Mouse (Mus musculus): ENCODE data around the gene Plekha5. TPM values are rescaled to one million over a fixed set of nuclear protein-coding genes. Genes with fewer than 3 reads are reported as not detected.
A peak's percentile ranks its signal among the peaks of the same experiment; 100 is the strongest.

The Plekha5 gene
- total and polyA plus RNA-seq, 3 experiments = 0.55 TPM; not detected in 2

GRCm38 (mm10) chr6:140547203-140547944, 123.5 kb downstream of the Plekha5 start:
- DNase-seq (ENCODE audit: low spot score) (no peak), ATAC-seq (ENCODE audit: extremely low read depth, insufficient number of reproducible peaks, low FRiP score, poor library complexity, severe bottlenecking) (no peak)

DNA sequence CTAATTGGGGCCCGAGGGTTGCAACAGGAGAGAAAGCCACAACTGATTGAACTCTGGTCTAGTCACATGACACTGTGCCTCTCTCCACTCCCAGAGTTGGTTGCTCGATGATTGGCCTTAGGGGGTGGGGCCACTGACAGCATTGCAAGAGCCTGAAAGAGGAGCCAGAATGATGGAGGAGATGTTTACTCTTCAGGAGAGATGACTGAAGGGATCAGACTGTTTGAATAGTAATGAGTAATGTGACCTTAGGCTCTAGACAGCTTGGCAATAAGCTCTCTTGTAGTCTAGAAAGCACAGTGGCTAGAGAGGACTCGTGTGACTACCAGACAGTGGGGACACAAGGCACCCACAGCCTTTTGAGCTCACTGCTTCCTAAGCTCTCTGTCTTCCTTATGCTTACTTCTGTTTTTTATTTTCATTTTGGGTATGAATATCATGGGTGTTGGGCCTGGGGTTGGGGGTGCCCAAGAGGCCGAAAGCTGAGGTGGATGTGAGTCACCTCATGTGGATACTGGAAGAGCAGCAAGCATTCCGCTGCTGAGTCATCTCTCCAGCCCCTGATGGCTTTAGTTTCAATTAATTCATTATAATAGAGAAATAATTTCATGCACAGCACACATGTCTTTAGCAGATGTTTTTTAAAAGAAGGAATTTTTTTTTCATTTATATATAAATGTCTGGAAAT, 124.4 kb downstream of the Plekha5 start:
- Histone ChIP-seq H3K4me1 (ENCODE audit: insufficient read depth, low read depth, low read length) (no peaks in the 10 kb centered on the region), H3K9me3 (replicated peaks) (peaks cover 49% of the 10 kb centered on the region), H3K27me3 (ENCODE audit: insufficient read depth, low read length) (no peaks in the 10 kb centered on the region), H3K4me3 (ENCODE audit: low read depth, low read length) (no peak overlapping the region), H3K36me3 (replicated peaks) (no peaks in the 10 kb centered on the region)
- TF ChIP-seq GATA2 (IDR thresholded peaks at IDR 0.05; ENCODE audit: borderline replicate concordance, low read depth, low read length) = no peak
- no peak for TF ChIP-seq GATA1 (IDR thresholded peaks at IDR 0.05; ENCODE audit: borderline replicate concordance, low read length)
- no peak for TF ChIP-seq CTCF (IDR thresholded peaks at IDR 0.05; ENCODE audit: low read depth, low read length)
- ATAC-seq (ENCODE audit: extremely low read depth, insufficient number of reproducible peaks, low FRiP score, poor library complexity, severe bottlenecking) (no peak), DNase-seq (ENCODE audit: low spot score) (no peak)

More at GRCm38 (mm10) chr6:140547203-140547944, 123.5 kb downstream of the Plekha5 start:
- Histone ChIP-seq H3K4me1 (ENCODE audit: insufficient read depth, low read depth, low read length) (no peaks in the 10 kb centered on the region), H3K4me3 (ENCODE audit: low read depth, low read length) (no peak overlapping the region), H3K36me3 (replicated peaks) (no peaks in the 10 kb centered on the region), H3K9me3 (replicated peaks) (peaks cover 57% of the 10 kb centered on the region), H3K27me3 (ENCODE audit: insufficient read depth, low read length) (no peaks in the 10 kb centered on the region)
- TF ChIP-seq POLR2AphosphoS5 (IDR thresholded peaks at IDR 0.05; ENCODE audit: insufficient replicate concordance, low read depth, low read length) (no peak), GATA2 (IDR thresholded peaks at IDR 0.05; ENCODE audit: borderline replicate concordance, low read depth, low read length) (no peak), GATA1 (IDR thresholded peaks at IDR 0.05; ENCODE audit: borderline replicate concordance, low read length) (no peak), CTCF (IDR thresholded peaks at IDR 0.05; ENCODE audit: low read depth, low read length) (no peak), TAL1 (conservative IDR thresholded peaks at IDR 0.05; ENCODE audit: low read depth, low read length) (no peak)

DNA sequence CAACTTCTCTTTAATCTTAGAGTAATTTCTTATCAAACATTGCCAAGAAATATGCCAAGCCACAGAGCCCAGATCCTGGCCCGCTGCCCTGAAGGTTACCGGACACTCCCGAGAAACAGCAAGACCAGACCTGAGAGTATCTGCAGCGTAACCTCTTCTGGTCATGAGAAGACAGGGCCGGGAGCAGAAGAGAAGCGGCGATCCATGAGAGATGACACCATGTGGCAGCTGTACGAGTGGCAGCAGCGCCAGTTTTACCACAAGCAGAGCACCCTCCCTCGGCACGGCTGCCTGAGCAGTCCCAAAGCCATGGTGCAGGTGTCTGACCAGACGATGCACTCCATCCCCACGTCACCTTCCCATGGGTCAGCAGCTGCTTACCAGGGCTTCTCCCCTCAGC, 126.9 kb downstream of the Plekha5 start:
- peaks cover 40% of the 10 kb centered on the region for H3K9me3 ChIP-seq (replicated peaks)
- DNase-seq (ENCODE audit: low spot score) (no peak), ATAC-seq (ENCODE audit: extremely low read depth, insufficient number of reproducible peaks, low FRiP score, poor library complexity, severe bottlenecking) (no peak)
- H3K4me1 ChIP-seq (ENCODE audit: insufficient read depth, low read depth, low read length) = no peaks in the 10 kb centered on the region
- no peaks in the 10 kb centered on the region for H3K27me3 ChIP-seq (ENCODE audit: insufficient read depth, low read length)
- TF ChIP-seq POLR2AphosphoS5 (IDR thresholded peaks at IDR 0.05; ENCODE audit: insufficient replicate concordance, low read depth, low read length) (no peak), CTCF (IDR thresholded peaks at IDR 0.05; ENCODE audit: low read depth, low read length) (no peak), GATA1 (IDR thresholded peaks at IDR 0.05; ENCODE audit: borderline replicate concordance, low read length) (no peak), TAL1 (conservative IDR thresholded peaks at IDR 0.05; ENCODE audit: low read depth, low read length) (no peak), GATA2 (IDR thresholded peaks at IDR 0.05; ENCODE audit: borderline replicate concordance, low read depth, low read length) (no peak)
- H3K36me3 ChIP-seq (replicated peaks) = no peaks in the 10 kb centered on the region
- H3K4me3 ChIP-seq (ENCODE audit: low read depth, low read length) = peak overlapping the region; percentile 38; the same call in 1 of the 2 replicates

DNA sequence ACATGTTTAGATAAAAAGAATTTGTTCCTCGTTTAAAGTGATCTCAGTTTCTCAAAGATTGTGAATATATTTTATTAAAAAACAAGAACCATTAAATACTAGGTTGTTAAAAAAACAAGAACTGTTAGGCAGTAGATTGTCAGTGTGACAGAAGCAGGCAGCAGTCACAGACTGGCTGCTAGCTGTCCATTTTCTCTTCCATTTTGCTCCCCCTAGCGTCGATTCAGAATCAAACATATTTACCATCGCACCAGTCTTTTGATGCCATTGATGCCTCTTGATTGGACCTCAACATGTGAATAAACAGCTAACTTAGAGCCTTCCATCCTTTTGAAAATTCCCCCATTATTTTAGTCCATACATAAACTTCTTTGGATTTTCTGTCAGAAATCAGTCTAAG, 130.4 kb downstream of the Plekha5 start:
- H3K36me3 ChIP-seq (replicated peaks) = no peaks in the 10 kb centered on the region
- no peaks in the 10 kb centered on the region for H3K27me3 ChIP-seq (ENCODE audit: insufficient read depth, low read length)
- H3K4me1 ChIP-seq (ENCODE audit: insufficient read depth, low read depth, low read length) = no peaks in the 10 kb centered on the region
- TF ChIP-seq GATA1 (IDR thresholded peaks at IDR 0.05; ENCODE audit: borderline replicate concordance, low read length) (no peak), CTCF (IDR thresholded peaks at IDR 0.05; ENCODE audit: low read depth, low read length) (no peak), TAL1 (conservative IDR thresholded peaks at IDR 0.05; ENCODE audit: low read depth, low read length) (no peak), POLR2AphosphoS5 (IDR thresholded peaks at IDR 0.05; ENCODE audit: insufficient replicate concordance, low read depth, low read length) (no peak), GATA2 (IDR thresholded peaks at IDR 0.05; ENCODE audit: borderline replicate concordance, low read depth, low read length) (no peak)
- no peak for DNase-seq (ENCODE audit: low spot score)
- peaks cover 31% of the 10 kb centered on the region for H3K9me3 ChIP-seq (replicated peaks)
- no peak overlapping the region for H3K4me3 ChIP-seq (ENCODE audit: low read depth, low read length)
- no peak for ATAC-seq (ENCODE audit: extremely low read depth, insufficient number of reproducible peaks, low FRiP score, poor library complexity, severe bottlenecking)

DNA sequence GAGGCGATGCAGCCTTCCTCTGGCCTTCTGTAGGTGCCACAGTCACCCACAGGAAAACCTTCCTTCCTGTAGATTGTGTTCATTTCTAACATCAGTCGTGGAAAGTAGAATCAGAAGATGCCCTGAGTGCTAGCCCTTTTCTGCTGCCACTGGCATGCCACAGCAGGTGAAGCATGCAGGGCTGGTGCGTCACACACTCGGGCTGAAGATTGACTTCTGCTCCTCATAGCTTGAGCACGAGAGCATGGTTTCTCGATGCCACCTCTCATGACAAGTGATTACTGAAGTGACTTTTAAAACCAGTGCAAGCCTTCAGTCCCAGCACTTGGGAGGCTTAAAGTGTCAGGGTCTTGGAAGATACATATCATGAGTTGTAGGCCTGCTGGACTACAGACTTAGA, 135.6 kb downstream of the Plekha5 start:
- Histone ChIP-seq H3K36me3 (replicated peaks) (no peaks in the 10 kb centered on the region), H3K4me1 (ENCODE audit: insufficient read depth, low read depth, low read length) (no peaks in the 10 kb centered on the region), H3K4me3 (ENCODE audit: low read depth, low read length) (no peak overlapping the region), H3K27me3 (ENCODE audit: insufficient read depth, low read length) (no peaks in the 10 kb centered on the region), H3K9me3 (replicated peaks) (peaks cover 35% of the 10 kb centered on the region)
- DNase-seq (ENCODE audit: low spot score) (no peak), ATAC-seq (ENCODE audit: extremely low read depth, insufficient number of reproducible peaks, low FRiP score, poor library complexity, severe bottlenecking) (no peak)
- TF ChIP-seq GATA2 (IDR thresholded peaks at IDR 0.05; ENCODE audit: borderline replicate concordance, low read depth, low read length) = no peak
- no peak for TF ChIP-seq TAL1 (conservative IDR thresholded peaks at IDR 0.05; ENCODE audit: low read depth, low read length)
- TF ChIP-seq POLR2AphosphoS5 (IDR thresholded peaks at IDR 0.05; ENCODE audit: insufficient replicate concordance, low read depth, low read length) = no peak
- TF ChIP-seq GATA1 (IDR thresholded peaks at IDR 0.05; ENCODE audit: borderline replicate concordance, low read length) = no peak
- no peak for TF ChIP-seq CTCF (IDR thresholded peaks at IDR 0.05; ENCODE audit: low read depth, low read length)

DNA sequence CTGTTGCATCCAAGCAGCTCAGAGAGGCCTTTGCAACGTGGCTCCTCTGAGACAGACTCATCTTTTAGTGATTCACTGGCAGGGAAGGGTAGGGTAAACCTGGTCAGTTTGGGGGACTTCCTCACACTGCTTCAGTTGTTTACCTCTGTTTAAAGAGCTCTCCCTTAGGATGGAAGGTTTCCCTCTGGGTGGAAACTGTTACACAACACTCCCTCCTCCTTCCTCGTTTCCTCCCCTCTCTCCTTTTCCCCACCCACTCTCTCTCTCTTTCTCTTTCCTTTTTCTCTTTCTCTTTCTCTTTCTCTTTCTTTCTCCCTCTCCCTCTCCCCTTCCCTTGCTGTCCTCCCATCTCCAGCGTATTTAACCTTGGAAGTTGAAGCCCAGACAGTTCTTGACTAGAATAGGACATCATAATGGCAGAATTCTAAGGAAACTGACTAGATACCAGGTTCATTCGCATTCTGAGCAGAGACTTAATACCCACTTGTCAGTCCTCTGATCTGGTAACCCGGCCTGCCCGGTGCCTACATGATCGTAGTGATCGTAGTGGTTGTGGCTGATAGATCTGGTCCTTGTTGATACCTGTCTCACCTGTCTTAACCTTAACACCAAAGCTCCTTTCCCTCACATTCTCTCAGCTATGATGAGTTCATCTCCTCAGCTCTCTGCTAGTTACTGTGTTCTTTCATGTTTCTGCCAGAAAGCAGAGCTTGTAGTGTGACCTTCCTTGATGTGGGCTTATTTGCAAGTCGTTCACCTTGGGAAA, 137.5 kb downstream of the Plekha5 start:
- Histone ChIP-seq H3K4me3 (ENCODE audit: low read depth, low read length) (no peak overlapping the region), H3K36me3 (replicated peaks) (no peaks in the 10 kb centered on the region), H3K27me3 (ENCODE audit: insufficient read depth, low read length) (no peaks in the 10 kb centered on the region), H3K4me1 (ENCODE audit: insufficient read depth, low read depth, low read length) (no peaks in the 10 kb centered on the region), H3K9me3 (replicated peaks) (peaks cover 38% of the 10 kb centered on the region)
- DNase-seq (ENCODE audit: low spot score) (no peak), ATAC-seq (ENCODE audit: extremely low read depth, insufficient number of reproducible peaks, low FRiP score, poor library complexity, severe bottlenecking) (no peak)
- no peak for TF ChIP-seq GATA1 (IDR thresholded peaks at IDR 0.05; ENCODE audit: borderline replicate concordance, low read length)
- no peak for TF ChIP-seq POLR2AphosphoS5 (IDR thresholded peaks at IDR 0.05; ENCODE audit: insufficient replicate concordance, low read depth, low read length)
- no peak for TF ChIP-seq GATA2 (IDR thresholded peaks at IDR 0.05; ENCODE audit: borderline replicate concordance, low read depth, low read length)
- TF ChIP-seq CTCF (IDR thresholded peaks at IDR 0.05; ENCODE audit: low read depth, low read length) = no peak
- TF ChIP-seq TAL1 (conservative IDR thresholded peaks at IDR 0.05; ENCODE audit: low read depth, low read length) = no peak

Measured in G1E (cell line).